Mouse (Mus musculus): ENCODE results near the gene Ubtd2.

The Ubtd2 gene

GRCm38 (mm10) chr11:32564629-32565028 is 109.5 kb downstream of the Ubtd2 start:
- DNase-seq (ENCODE audit: low spot score in 2 of 2), result no peak

DNA sequence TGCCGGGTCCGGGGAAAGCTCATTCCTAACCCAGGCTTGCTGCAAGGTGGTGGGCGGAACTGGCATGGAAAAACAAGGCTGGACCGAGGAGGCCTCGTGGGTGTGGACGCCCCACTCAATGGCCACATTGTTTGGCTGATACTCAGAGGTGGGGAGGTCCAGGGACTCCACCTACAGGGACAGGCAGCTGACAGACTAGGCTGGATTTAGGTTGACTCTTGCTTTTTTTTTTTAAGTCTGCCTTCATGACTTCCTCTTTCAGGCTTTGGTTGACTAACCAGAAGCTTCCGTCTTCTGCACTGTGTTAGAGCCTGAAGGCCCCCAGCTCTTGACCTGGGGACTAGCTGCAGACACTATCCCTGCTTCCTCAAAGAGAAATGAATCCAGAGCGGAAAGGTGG is 109.9 kb downstream of the Ubtd2 start:
- DNase-seq (ENCODE audit: low spot score in 2 of 2), result no peak

GRCm38 (mm10) chr11:32566184-32566583 is 111.0 kb downstream of the Ubtd2 start:
- DNase-seq (ENCODE audit: low spot score in 2 of 2), result no peak
